In genomic region chr17:30177435-30177834, GRCm38 (mm10) we compare ENCODE assay signal across 11 mouse cellular contexts.
DNase-seq lines count a peak whose midpoint lies in the region; ATAC-seq and TF ChIP-seq lines count a peak whose summit lies in the region.
"Had no signal": no experiment of that assay in that cellular context is flagged by ENCODE, and none has a peak within 500 bp of the region (broad histone marks: within the 10 kb centered on the region; RNA-seq: fewer than 3 reads in every experiment).

No protein-coding gene starts in this region.

- no peaks in the 10 kb centered on the region for H3K27me3 ChIP-seq in forebrain, embryonic 15.5 days
- no peaks in the 10 kb centered on the region for H3K27me3 ChIP-seq in forebrain, postnatal 0 days (ENCODE audit: insufficient read depth, low read length)
- H3K27me3 ChIP-seq: neural tube, embryonic 12.5 days had no signal

- no peak overlapping the region for H3K4me3 ChIP-seq in forebrain, embryonic 15.5 days
- no peak overlapping the region for H3K4me3 ChIP-seq in forebrain, postnatal 0 days (ENCODE audit: low read depth, low read length)
- H3K4me3 ChIP-seq: neural tube, embryonic 12.5 days had no signal

- H3K9me3 ChIP-seq in forebrain, embryonic 15.5 days = no peaks in the 10 kb centered on the region
- no peaks in the 10 kb centered on the region for H3K9me3 ChIP-seq in forebrain, postnatal 0 days (ENCODE audit: low read length)
- H3K9me3 ChIP-seq: neural tube, embryonic 12.5 days had no signal

- peaks cover 20% of the 10 kb centered on the region for H3K4me1 ChIP-seq in forebrain, embryonic 15.5 days
- no peaks in the 10 kb centered on the region; the same call in 1 of the 2 replicates for H3K4me1 ChIP-seq in forebrain, postnatal 0 days (ENCODE audit: insufficient read depth)
- H3K4me1 ChIP-seq: neural tube, embryonic 12.5 days had no signal

- no peak for ATAC-seq in forebrain, embryonic 15.5 days (replicated peaks)
- no peak for ATAC-seq in forebrain, postnatal 0 days

- no peak for TF ChIP-seq CTCF in forebrain, postnatal 0 days (IDR thresholded peaks at IDR 0.05; ENCODE audit: low read depth)

- no peak overlapping the region for H3K9ac ChIP-seq in forebrain, embryonic 15.5 days (replicated peaks)
- no peak overlapping the region for H3K9ac ChIP-seq in forebrain, postnatal 0 days
- H3K9ac ChIP-seq: neural tube, embryonic 12.5 days had no signal

- no peaks in the 10 kb centered on the region for H3K36me3 ChIP-seq in forebrain, embryonic 15.5 days
- H3K36me3 ChIP-seq in forebrain, postnatal 0 days (ENCODE audit: insufficient read depth) = no peaks in the 10 kb centered on the region

- DNase-seq in forebrain, postnatal 0 days = no peak
- peak; percentile 29 for DNase-seq in lung, postnatal 36 days
- DNase-seq in lung, postnatal 14 days = no peak
- DNase-seq in cerebellum, adult 18-20 months = peak; percentile 73 to 84
- peak; percentile 81 for DNase-seq in kidney, postnatal 14 days
- no peak for DNase-seq in neural tube, embryonic 10.5 days (ENCODE audit: extremely low spot score, low spot score)
- DNase-seq in left cerebral cortex, adult 11 months (ENCODE audit: low spot score) = no peak
- DNase-seq: thymus, postnatal 36 days had no signal

- no peak overlapping the region for H3K4me2 ChIP-seq in forebrain, embryonic 15.5 days (replicated peaks)
- H3K4me2 ChIP-seq in forebrain, postnatal 0 days (ENCODE audit: low read depth) = no peak overlapping the region
- H3K4me2 ChIP-seq: heart, embryonic 11.5 days; neural tube, embryonic 12.5 days had no signal

- H3K27ac ChIP-seq in forebrain, embryonic 15.5 days (replicated peaks) = 0 out of 2 replicates have a peak overlapping the region, but pooled peaks have one; percentile 6
- H3K27ac ChIP-seq in forebrain, postnatal 0 days (ENCODE audit: low read depth, low read length) = no peak overlapping the region
- H3K27ac ChIP-seq: neural tube, embryonic 12.5 days had no signal

- 62% methylated on average over 4 of the region's 4 CpGs for WGBS in forebrain, embryonic 15.5 days
- WGBS in forebrain, postnatal 0 days = 58% methylated on average over 4 of the region's 4 CpGs

Comparison
In these comparisons a context has a peak if more than half of its experiments do, and no peak if none do; other contexts are left out.
1. DNase-seq: peak in lung, postnatal 36 days (single experiment), cerebellum, adult 18-20 months (2 of 2) and kidney, postnatal 14 days (single experiment); none in forebrain, postnatal 0 days (single experiment), lung, postnatal 14 days (single experiment), neural tube, embryonic 10.5 days (single experiment) and left cerebral cortex, adult 11 months (single experiment).